Mouse (Mus musculus): ENCODE measurements around the gene Zfp366. TPM values are rescaled to one million over a fixed set of nuclear protein-coding genes. Genes with fewer than 3 reads are reported as not detected.

Zfp366 gene
- polyA plus RNA-seq, 1 experiment from 2014 or later: 0.51 TPM

DNA sequence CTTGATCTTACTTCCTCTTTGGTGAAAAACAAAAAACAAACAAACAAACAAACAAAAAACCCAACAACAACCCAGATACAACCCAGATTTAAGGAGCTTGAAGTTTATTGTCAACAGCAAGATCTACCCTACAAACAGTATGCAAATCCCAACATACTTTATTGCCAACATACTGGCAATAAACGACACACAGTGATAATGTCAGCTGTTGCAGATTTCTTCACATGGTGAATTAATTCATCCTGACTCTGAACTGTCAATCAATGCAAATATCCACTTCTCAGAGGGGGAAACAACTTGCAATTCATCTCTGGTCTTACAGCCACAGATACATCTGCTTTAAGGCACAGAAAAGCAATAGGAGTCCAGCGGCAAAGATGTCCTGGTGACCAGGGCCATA, 31.4 kb downstream of the Zfp366 start:
- Histone ChIP-seq H3K27me3 (replicated peaks; ENCODE audit: control insufficient read depth, insufficient read depth, low read length) (no peaks in the 10 kb centered on the region), H3K27ac (ENCODE audit: low read depth, low read length) (no peak overlapping the region), H3K4me3 (ENCODE audit: low read depth, low read length) (no peak overlapping the region), H3K4me1 (replicated peaks; ENCODE audit: control insufficient read depth, insufficient read depth, low read length) (no peaks in the 10 kb centered on the region), H3K36me3 (ENCODE audit: control insufficient read depth, insufficient read depth, low read length) (no peaks in the 10 kb centered on the region), H3K9me3 (ENCODE audit: control insufficient read depth, low read length) (no peaks in the 10 kb centered on the region), H3K4me2 (no peak overlapping the region), H3K9ac (ENCODE audit: low read depth, low read length) (no peak overlapping the region)
- 70% methylated on average over 2 of the region's 2 CpGs for WGBS
- ATAC-seq (replicated peaks; ENCODE audit: low FRiP score): no peak
- no peak for DNase-seq (ENCODE audit: low spot score)

DNA sequence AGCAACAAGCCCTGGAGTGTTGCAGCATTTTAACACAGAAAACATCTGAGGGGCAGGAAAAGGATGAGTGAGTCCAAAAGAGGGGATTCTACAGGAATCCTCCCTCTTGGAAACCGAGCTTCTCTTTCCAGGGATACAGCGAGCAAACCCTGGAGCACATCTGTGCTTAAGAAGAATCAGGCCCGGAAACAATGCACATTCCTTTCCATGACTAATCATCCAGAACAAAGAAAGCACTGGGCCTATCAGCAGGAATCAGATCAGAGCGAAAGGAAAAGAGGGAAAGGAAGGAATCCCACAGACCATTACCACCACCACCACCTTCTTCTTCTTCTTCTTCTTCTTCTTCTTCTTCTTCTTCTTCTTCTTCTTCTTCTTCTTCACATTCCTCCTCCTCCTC, 33.4 kb downstream of the Zfp366 start:
- no peaks in the 10 kb centered on the region for H3K27me3 ChIP-seq (replicated peaks; ENCODE audit: control insufficient read depth, insufficient read depth, low read length)
- DNase-seq (ENCODE audit: low spot score) (no peak), ATAC-seq (replicated peaks; ENCODE audit: low FRiP score) (no peak)
- H3K4me2 ChIP-seq: no peak overlapping the region
- H3K36me3 ChIP-seq (ENCODE audit: control insufficient read depth, insufficient read depth, low read length): no peaks in the 10 kb centered on the region
- no peak overlapping the region for H3K4me3 ChIP-seq (ENCODE audit: low read depth, low read length)
- no peak overlapping the region for H3K9ac ChIP-seq (ENCODE audit: low read depth, low read length)
- H3K27ac ChIP-seq (ENCODE audit: low read depth, low read length): no peak overlapping the region
- no peaks in the 10 kb centered on the region for H3K4me1 ChIP-seq (replicated peaks; ENCODE audit: control insufficient read depth, insufficient read depth, low read length)
- WGBS: 22% methylated on average over 4 of the region's 4 CpGs
- no peaks in the 10 kb centered on the region for H3K9me3 ChIP-seq (ENCODE audit: control insufficient read depth, low read length)

DNA sequence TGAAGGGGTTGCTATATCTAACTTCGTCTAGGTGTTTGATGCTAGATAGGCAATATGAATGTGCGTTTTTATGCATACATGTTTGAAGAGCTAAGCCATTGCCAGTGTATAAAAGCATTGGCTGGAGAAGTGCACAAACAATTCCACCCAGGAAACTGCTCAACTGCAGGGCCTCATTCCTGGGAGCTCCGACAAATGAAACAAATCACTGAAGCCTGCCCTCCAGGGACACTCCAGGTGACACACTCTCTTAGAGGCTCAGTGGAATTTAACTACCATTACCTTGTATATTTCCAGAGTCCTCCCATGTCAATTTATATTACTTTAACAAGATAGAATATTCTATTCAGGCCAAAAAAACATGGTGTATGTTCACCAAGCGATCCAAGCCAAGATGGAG, 35.0 kb downstream of the Zfp366 start:
- ATAC-seq (replicated peaks; ENCODE audit: low FRiP score): no peak
- 86% methylated on average over 4 of the region's 4 CpGs for WGBS
- Histone ChIP-seq H3K27me3 (replicated peaks; ENCODE audit: control insufficient read depth, insufficient read depth, low read length) (no peaks in the 10 kb centered on the region), H3K36me3 (ENCODE audit: control insufficient read depth, insufficient read depth, low read length) (no peaks in the 10 kb centered on the region), H3K27ac (ENCODE audit: low read depth, low read length) (no peak overlapping the region), H3K9ac (ENCODE audit: low read depth, low read length) (no peak overlapping the region), H3K4me3 (ENCODE audit: low read depth, low read length) (no peak overlapping the region), H3K4me1 (replicated peaks; ENCODE audit: control insufficient read depth, insufficient read depth, low read length) (no peaks in the 10 kb centered on the region), H3K9me3 (ENCODE audit: control insufficient read depth, low read length) (no peaks in the 10 kb centered on the region), H3K4me2 (no peak overlapping the region)
- no peak for DNase-seq (ENCODE audit: low spot score)

DNA sequence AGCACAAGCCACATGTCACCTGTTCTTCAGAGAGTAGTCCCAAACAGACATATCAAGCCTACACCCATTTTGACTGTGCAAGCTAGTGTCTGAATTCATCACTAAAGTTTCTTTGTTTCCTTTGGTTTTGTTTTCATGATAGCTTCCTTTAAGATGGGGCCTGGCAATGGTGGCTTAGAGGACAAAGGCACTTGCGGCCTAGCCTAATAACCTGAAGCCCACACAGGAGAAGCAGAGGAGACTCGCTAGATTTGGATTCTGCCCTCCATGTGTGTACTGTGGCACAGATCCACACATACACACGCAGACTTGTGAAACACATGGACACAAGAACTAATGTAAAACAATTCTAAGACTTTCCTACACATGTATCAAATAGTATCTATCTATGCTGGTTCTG, 37.4 kb downstream of the Zfp366 start:
- WGBS: 88% methylated on average over 3 of the region's 3 CpGs
- H3K9ac ChIP-seq (ENCODE audit: low read depth, low read length): no peak overlapping the region
- H3K4me1 ChIP-seq (replicated peaks; ENCODE audit: control insufficient read depth, insufficient read depth, low read length): no peaks in the 10 kb centered on the region
- H3K4me3 ChIP-seq (ENCODE audit: low read depth, low read length): no peak overlapping the region
- no peaks in the 10 kb centered on the region for H3K36me3 ChIP-seq (ENCODE audit: control insufficient read depth, insufficient read depth, low read length)
- no peak overlapping the region for H3K4me2 ChIP-seq
- no peaks in the 10 kb centered on the region for H3K27me3 ChIP-seq (replicated peaks; ENCODE audit: control insufficient read depth, insufficient read depth, low read length)
- no peak overlapping the region for H3K27ac ChIP-seq (ENCODE audit: low read depth, low read length)
- DNase-seq (ENCODE audit: low spot score) (no peak), ATAC-seq (replicated peaks; ENCODE audit: low FRiP score) (no peak)
- no peaks in the 10 kb centered on the region for H3K9me3 ChIP-seq (ENCODE audit: control insufficient read depth, low read length)

DNA sequence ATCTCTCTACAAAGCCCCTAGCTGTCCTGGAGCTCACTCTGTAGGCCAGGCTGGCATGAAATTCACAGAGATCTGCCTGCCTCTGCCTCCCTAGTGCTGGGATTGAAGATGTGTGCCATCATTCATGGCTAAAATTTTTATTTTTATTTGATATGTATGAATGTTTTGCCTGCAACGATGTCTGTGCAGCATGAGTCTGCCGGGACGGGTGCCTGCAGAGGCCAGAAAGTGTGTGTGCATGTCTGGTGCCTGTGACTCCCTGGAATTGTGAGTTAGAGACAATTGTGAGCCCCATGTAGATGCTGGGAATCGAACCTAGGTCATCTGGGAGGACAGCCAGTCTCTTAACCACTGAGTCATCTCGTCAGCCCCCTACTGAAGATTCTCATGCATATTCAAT, 37.9 kb downstream of the Zfp366 start:
- H3K4me3 ChIP-seq (ENCODE audit: low read depth, low read length): no peak overlapping the region
- WGBS: 83% methylated on average over 5 of the region's 5 CpGs
- no peaks in the 10 kb centered on the region for H3K4me1 ChIP-seq (replicated peaks; ENCODE audit: control insufficient read depth, insufficient read depth, low read length)
- no peak overlapping the region for H3K27ac ChIP-seq (ENCODE audit: low read depth, low read length)
- DNase-seq (ENCODE audit: low spot score) (no peak), ATAC-seq (replicated peaks; ENCODE audit: low FRiP score) (no peak)
- H3K36me3 ChIP-seq (ENCODE audit: control insufficient read depth, insufficient read depth, low read length): no peaks in the 10 kb centered on the region
- H3K9me3 ChIP-seq (ENCODE audit: control insufficient read depth, low read length): no peaks in the 10 kb centered on the region
- no peak overlapping the region for H3K4me2 ChIP-seq
- H3K9ac ChIP-seq (ENCODE audit: low read depth, low read length): no peak overlapping the region
- H3K27me3 ChIP-seq (replicated peaks; ENCODE audit: control insufficient read depth, insufficient read depth, low read length): no peaks in the 10 kb centered on the region

DNA sequence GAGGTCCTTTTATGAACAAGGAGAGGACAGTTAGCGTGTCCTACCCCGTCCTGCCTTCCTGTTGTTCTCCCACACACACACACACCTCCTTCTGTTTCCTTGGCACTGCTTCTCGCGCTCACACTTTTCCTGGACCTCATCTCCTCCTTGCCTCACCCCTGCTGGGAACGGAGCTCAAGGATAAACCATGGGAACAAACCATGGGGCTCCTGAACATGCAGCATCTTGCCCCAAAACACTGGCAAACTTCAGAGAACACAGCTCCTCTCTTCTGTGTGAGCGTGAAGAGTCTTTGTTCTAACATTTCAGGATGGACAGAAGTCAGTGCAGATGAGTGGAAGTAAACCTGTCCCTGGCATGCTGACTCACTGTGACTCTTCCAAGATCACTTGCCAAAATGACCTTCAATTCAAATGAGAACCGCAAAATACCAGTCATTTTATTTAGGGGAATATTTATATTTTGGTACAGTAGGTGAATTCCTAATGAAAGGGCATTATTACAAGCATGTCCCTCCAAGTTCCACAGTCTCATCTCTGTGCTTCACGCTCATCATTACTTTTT, 38.8 kb downstream of the Zfp366 start:
- H3K9ac ChIP-seq (ENCODE audit: low read depth, low read length): no peak overlapping the region
- no peak overlapping the region for H3K27ac ChIP-seq (ENCODE audit: low read depth, low read length)
- ATAC-seq (replicated peaks; ENCODE audit: low FRiP score): no peak

DNA sequence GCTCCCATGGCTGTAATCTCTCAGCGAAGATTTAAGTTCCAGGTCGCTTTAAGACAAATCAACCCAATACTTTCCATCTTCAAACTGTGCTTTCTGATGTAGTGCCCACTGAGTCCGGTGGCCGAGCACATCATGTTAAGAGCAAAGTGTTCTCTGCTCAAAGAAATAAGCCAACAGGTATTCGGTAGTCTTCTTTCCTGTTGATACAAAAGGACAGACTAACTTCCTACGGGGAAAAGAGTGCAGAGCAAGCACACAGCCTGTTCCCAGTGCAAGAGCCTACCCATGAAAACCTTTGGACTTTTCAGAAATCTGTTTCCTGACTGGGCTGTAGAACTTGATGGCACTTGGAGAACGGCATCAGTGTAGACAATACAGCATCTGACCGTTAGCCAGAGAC, 39.3 kb downstream of the Zfp366 start:
- Histone ChIP-seq H3K4me3 (ENCODE audit: low read depth, low read length) (no peak overlapping the region), H3K27me3 (replicated peaks; ENCODE audit: control insufficient read depth, insufficient read depth, low read length) (no peaks in the 10 kb centered on the region)
- WGBS: 86% methylated on average over 8 of the region's 8 CpGs

More for the DNA sequence above, 38.8 kb downstream of the Zfp366 start:
- H3K4me1 ChIP-seq (replicated peaks; ENCODE audit: control insufficient read depth, insufficient read depth, low read length): peaks cover 5% of the 10 kb centered on the region; the same call in 1 of the 2 replicates
- 76% methylated on average over 8 of the region's 8 CpGs for WGBS
- no peaks in the 10 kb centered on the region for H3K27me3 ChIP-seq (replicated peaks; ENCODE audit: control insufficient read depth, insufficient read depth, low read length)
- no peak for DNase-seq (ENCODE audit: low spot score)
- no peak overlapping the region for H3K4me2 ChIP-seq
- H3K9me3 ChIP-seq (ENCODE audit: control insufficient read depth, low read length): no peaks in the 10 kb centered on the region
- H3K36me3 ChIP-seq (ENCODE audit: control insufficient read depth, insufficient read depth, low read length): no peaks in the 10 kb centered on the region
- no peak overlapping the region for H3K4me3 ChIP-seq (ENCODE audit: low read depth, low read length)

DNA sequence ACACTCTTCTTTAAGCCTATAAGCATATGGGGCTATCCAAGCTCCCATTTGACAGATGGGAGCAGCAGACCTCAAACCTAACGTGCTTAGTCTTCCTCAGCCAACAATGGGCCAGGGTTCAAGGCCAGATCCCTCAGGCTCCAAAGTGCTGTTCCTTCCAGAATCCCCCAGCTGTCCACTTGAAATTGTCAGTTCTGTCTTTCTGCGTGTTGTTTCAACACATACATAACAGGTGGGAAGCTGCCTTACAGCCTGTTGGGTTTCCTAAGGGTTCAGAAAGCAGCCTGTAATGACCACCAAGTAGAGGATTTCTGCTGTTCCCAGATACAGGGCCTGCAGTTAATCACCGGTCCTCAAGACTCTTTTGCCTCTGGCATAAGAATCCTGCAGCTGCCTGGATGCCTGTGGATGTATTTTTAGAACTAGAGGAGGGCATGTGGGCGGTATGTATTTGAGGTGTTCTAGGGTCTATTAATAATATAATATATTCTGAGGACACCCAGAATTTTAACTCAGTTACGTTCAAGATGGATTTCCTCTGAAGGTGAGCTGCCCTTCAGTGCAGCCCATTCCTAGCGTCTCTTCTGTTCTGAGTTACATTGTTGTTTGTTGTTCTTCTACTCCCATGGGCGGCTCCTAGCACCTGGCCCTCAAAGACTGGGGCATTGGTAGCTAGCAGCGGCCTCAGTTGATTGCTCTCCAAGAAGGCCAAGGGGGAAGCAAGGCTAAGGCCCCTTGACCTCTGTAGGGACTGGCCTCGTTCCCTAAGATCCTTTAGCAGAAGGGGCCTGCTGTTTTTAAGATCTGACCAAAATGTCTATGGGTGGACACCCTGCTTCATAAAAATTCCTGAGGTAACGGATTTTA, 41.0 kb downstream of the Zfp366 start:
- no peak overlapping the region for H3K9ac ChIP-seq (ENCODE audit: low read depth, low read length)
- peaks cover 5% of the 10 kb centered on the region; the same call in 1 of the 2 replicates for H3K4me1 ChIP-seq (replicated peaks; ENCODE audit: control insufficient read depth, insufficient read depth, low read length)
- H3K27me3 ChIP-seq (replicated peaks; ENCODE audit: control insufficient read depth, insufficient read depth, low read length): no peaks in the 10 kb centered on the region
- no peak for ATAC-seq (replicated peaks; ENCODE audit: low FRiP score)
- no peak overlapping the region for H3K4me2 ChIP-seq
- H3K9me3 ChIP-seq (ENCODE audit: control insufficient read depth, low read length): no peaks in the 10 kb centered on the region
- H3K36me3 ChIP-seq (ENCODE audit: control insufficient read depth, insufficient read depth, low read length): no peaks in the 10 kb centered on the region
- no peak overlapping the region for H3K4me3 ChIP-seq (ENCODE audit: low read depth, low read length)
- no peak overlapping the region for H3K27ac ChIP-seq (ENCODE audit: low read depth, low read length)
- 80% methylated on average over 10 of the region's 10 CpGs for WGBS
- no peak for DNase-seq (ENCODE audit: low spot score)

More for the DNA sequence above, 39.3 kb downstream of the Zfp366 start:
- Histone ChIP-seq H3K27ac (ENCODE audit: low read depth, low read length) (no peak overlapping the region), H3K9ac (ENCODE audit: low read depth, low read length) (no peak overlapping the region), H3K9me3 (ENCODE audit: control insufficient read depth, low read length) (no peaks in the 10 kb centered on the region), H3K4me2 (no peak overlapping the region), H3K36me3 (ENCODE audit: control insufficient read depth, insufficient read depth, low read length) (no peaks in the 10 kb centered on the region), H3K4me1 (replicated peaks; ENCODE audit: control insufficient read depth, insufficient read depth, low read length) (peaks cover 5% of the 10 kb centered on the region; the same call in 1 of the 2 replicates)
- ATAC-seq (replicated peaks; ENCODE audit: low FRiP score): no peak
- no peak for DNase-seq (ENCODE audit: low spot score)

DNA sequence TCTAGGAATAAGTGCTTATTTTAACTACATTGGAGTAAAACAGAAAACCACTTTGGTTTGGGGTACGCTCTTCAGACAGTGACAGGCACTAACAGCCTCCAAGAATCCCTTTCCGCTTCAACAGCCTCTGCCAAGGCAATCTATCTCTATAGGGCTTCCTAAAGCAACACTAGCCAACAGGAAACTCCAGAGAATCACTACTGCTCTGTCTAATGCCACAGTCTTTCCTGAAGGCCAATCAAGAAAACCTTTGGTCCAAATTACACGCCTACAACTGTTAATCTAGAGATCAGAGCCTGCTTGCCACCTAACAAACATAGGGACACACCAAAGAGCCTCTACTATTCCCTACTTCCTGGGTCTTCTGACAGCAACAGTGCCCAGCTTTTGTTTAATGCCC, 42.2 kb downstream of the Zfp366 start:
- ATAC-seq (replicated peaks; ENCODE audit: low FRiP score): no peak
- 82% methylated on average over 3 of the region's 3 CpGs for WGBS
- Histone ChIP-seq H3K27ac (ENCODE audit: low read depth, low read length) (no peak overlapping the region), H3K4me2 (no peak overlapping the region), H3K36me3 (ENCODE audit: control insufficient read depth, insufficient read depth, low read length) (no peaks in the 10 kb centered on the region), H3K9ac (ENCODE audit: low read depth, low read length) (no peak overlapping the region), H3K4me3 (ENCODE audit: low read depth, low read length) (no peak overlapping the region), H3K9me3 (ENCODE audit: control insufficient read depth, low read length) (no peaks in the 10 kb centered on the region), H3K27me3 (replicated peaks; ENCODE audit: control insufficient read depth, insufficient read depth, low read length) (no peaks in the 10 kb centered on the region), H3K4me1 (replicated peaks; ENCODE audit: control insufficient read depth, insufficient read depth, low read length) (peaks cover 5% of the 10 kb centered on the region; the same call in 1 of the 2 replicates)
- DNase-seq (ENCODE audit: low spot score): no peak
